Mouse (Mus musculus) kidney, adult 18-20 months (tissue): ENCODE measurements at regions not wholly inside any gene's neighbourhood (a gene's known extent, or its start where the extent isn't known, plus 50 kb on each side); places are given as distances from the start of the nearest gene placed in this dataset.

Source experiments
- DNase-seq: peaks from one replicate; pipeline ENCODE4 v3.0.0; 2021

- DNase-seq, result no peak
Observed at GRCm38 (mm10) chr9:71058655-71059054, 106.6 kb upstream of the Lipc start.

DNA sequence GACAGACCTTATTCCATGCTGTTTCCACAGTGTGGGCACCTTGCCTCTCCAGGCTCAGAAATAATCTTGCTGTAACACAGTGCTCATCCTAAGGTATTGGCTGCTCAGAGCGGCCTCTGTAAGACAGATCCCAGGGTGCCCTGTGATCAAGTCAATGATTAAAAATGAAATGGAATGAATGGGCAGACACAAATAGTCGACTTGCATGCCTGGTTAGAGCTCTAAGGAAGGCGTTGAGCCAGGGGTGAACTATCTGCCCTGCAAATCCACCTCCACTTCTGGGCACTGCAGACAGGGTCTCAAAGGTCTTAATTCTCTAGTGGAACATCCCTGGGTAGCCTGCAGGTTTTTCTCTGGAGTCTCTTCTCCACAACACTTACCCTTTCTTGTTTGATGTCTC is 104.8 kb upstream of the Lipc start:
- DNase-seq, result peak; percentile 49

- peak; percentile 73 for DNase-seq
Observed at GRCm38 (mm10) chr9:71043899-71044298, 91.9 kb upstream of the Lipc start.

DNA sequence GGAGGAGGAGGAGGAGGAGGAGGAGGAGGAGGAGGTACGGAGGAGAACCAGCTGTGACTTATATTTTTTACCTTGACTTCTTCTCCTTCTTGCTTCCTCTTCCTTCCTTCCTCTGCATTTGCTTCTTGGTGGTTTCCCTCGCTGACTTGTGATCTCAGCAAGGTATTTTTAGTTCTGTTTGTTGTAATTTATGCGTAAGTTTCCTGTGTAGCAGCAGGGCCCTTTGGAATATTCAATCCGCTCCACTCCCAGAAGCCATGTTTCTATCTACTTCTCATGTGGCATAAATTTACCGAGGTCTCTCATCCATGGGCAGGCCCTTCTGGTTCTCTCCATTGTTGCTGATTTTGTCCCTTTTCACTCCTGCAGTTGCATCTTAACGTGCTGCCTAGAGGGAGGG is 83.3 kb upstream of the Lipc start:
- DNase-seq, result no peak

GRCm38 (mm10) chr9:71032156-71032555 is 80.1 kb upstream of the Lipc start:
- DNase-seq, result no peak

DNA sequence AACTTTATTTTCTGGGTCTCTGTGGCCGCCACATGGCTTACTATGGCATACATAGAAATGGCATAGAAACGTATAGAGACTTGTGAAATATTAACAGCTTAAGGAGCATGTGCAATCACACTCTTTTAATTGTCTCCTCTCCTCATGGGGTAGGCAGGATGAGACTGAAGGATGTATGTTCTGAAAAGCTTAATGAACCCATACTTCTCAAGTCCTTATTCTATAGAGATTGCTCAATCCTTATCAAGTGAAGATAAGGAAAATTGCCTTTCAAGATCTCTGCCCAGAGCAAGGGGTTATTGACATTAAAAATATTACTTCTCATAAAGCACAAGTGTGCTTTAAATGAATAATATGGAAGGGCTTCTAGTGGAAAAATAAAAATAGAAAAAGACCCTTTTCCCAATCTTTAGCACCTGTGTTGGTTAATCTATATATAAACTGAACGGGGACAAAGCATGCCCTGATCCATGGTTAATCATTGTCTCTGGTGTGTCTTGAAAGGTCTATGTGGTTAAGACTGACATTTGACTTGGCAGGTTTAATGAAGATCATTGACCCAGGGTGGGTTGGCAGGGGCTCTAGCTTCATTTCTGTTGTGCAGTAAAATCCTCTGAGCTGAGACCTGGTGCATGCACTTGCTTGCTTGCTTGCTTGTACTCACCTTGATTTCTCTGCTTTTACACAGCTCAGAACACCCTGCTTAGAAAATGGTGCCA is 78.3 kb upstream of the Lipc start:
- peak; percentile 23 for DNase-seq

- no peak for DNase-seq
Observed at GRCm38 (mm10) chr9:71028102-71028501, 76.1 kb upstream of the Lipc start.

- no peak for DNase-seq
Observed at GRCm38 (mm10) chr9:71027626-71028025, 75.6 kb upstream of the Lipc start.

DNA sequence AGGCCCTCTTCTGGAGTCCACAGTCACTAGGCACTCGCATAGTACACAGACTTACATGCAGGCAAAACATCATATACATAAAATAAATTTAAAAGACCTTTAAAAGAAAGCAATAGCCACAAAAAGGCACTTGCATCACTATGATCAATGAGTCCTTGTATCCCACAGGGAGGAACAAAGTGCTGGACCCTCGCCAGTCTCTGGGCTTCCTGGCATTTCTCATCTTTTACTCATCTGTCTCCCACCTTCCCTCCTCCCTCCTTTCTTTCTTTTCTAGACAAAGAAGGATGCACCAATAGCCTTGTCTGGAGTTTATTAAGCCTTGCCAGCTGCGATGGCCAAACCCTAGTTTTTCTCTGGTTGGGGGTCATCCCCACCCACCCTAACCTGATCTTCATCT is 73.2 kb upstream of the Lipc start:
- DNase-seq, result no peak

GRCm38 (mm10) chr9:71018206-71018605 is 66.2 kb upstream of the Lipc start:
- DNase-seq, result no peak

DNA sequence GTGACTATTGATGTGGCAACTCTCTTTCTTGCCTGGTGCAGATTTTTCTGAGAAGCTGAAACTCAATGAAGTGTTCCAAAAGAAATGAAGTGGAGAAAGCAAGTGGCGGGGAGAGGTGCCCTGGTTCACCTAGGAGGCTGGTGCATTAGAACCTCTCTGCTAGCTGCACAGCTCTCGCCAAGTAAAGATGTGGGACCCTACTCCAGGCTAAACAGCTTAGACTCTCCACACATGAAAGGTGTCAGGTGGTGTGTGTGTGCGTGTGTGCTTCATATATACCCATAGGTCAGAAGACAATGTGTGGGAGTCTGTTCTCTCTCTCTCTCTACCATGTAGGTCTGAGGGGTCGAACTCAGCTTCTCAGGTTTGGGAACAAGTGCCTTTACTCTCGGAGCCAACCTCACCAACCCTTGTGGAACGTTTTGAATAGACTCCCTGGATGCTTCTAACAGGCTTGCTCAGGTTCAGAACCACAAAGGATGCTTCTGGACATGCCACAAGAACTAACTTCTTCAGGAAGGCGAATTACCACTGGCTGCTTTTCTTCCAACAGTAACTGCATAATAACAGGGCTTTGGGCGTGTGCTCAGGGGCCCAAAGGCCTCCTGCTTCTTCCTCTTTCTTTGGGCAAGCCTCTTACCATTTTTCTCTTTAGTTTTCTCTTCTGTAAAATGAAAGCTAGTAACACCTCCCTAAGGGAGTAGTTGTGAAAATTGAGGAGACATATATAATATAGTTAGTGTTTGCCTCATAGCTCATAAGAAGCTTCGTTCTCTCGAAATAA is 65.6 kb upstream of the Lipc start:
- DNase-seq, result no peak

GRCm38 (mm10) chr9:71015942-71016341 is 63.9 kb upstream of the Lipc start:
- DNase-seq, result no peak

- DNase-seq, result no peak
Observed at GRCm38 (mm10) chr9:71015400-71015799, 63.4 kb upstream of the Lipc start.

GRCm38 (mm10) chr9:71012399-71012798 is 60.4 kb upstream of the Lipc start:
- no peak for DNase-seq

DNA sequence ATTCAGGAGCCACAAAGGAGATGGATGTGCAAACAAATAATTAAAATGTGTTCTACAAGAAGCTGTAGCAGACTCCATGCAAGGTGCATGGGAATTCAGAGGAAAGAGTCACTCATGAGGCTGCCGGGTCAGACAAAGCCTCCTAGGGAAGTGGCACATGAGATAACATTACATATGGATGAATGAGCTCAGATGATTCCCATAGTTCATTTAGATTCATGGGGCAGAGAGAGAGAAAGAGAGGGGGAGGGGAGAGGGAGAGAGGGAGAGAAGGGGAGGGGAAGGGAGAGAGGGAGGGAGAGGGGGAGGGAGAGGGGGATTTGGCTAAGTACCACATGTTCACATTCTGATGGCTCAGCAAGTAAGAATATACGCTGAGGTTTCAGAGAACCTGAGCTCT is 52.6 kb upstream of the Lipc start:
- no peak for DNase-seq
